Mouse (Mus musculus): ENCODE measurements around the gene Cep57l1.

- TF ChIP-seq KAT2A (conservative IDR thresholded peaks at IDR 0.05; ENCODE audit: low read depth, low read length), result no peak
- TF ChIP-seq MYC (IDR thresholded peaks at IDR 0.05; ENCODE audit: low read depth, low read length), result no peak
- no peak for TF ChIP-seq CHD2 (IDR thresholded peaks at IDR 0.05; ENCODE audit: low read length)
- TF ChIP-seq GATA1 (IDR thresholded peaks at IDR 0.05; ENCODE audit: low read depth, low read length), result no peak
- TF ChIP-seq USF1 (IDR thresholded peaks at IDR 0.05; ENCODE audit: low read depth, low read length), result no peak
- no peak for TF ChIP-seq ELF1 (IDR thresholded peaks at IDR 0.05; ENCODE audit: low read depth, low read length)
- no peak for TF ChIP-seq ZMIZ1 (IDR thresholded peaks at IDR 0.05; ENCODE audit: low read depth, low read length)
- TF ChIP-seq POLR2A (IDR thresholded peaks at IDR 0.05; ENCODE audit: control insufficient read depth in 1 of 2, insufficient read depth in 1 of 2, low read depth in 1 of 2, low read length in 2 of 2, poor library complexity in 1 of 2), result no peak
Observed at GRCm38 (mm10) chr10:41820401-41820800, 10.7 kb upstream of the Cep57l1 start.
